Mouse (Mus musculus) midbrain, embryonic 14.5 days (tissue): Measurements from ENCODE around the gene Plk3. TPM values are rescaled to one million over a fixed set of nuclear protein-coding genes. Genes with fewer than 3 reads are reported as not detected.

Source experiments
- ATAC-seq: fragments of 200-750 bp; cut with Nextera tagmentation; 2 replicates; pipeline ENCODE4 v1.8.0; 2017; ENCODE audit warnings: moderate number of reproducible peaks, moderate library complexity; ENCODE audit not compliant: low FRiP score, low TSS enrichment
- DNase-seq: peaks from one replicate; pipeline ENCODE4 v3.0.0-alpha.2; 2015
- H3K27ac ChIP-seq: fragments of 300-500 bp; sonication (generic); replicated peaks from 2 replicates; pipeline ENCODE4 v1.5.1; 2014; ENCODE audit warnings: mild to moderate bottlenecking, low read depth, low read length, moderate library complexity
- H3K27me3 ChIP-seq: fragments of 300-500 bp; sonication (generic); 2 replicates; pipeline ENCODE4 v1.6.1; 2014; ENCODE audit warnings: low read length, control low read depth, mixed read lengths; ENCODE audit not compliant: control insufficient read depth, insufficient read depth
- H3K36me3 ChIP-seq: fragments of 300-500 bp; sonication (generic); 2 replicates; pipeline ENCODE4 v1.6.1; 2014; ENCODE audit warnings: low read length, control low read depth; ENCODE audit not compliant: control insufficient read depth, insufficient read depth
- H3K4me1 ChIP-seq: fragments of 300-500 bp; sonication (generic); 2 replicates; pipeline ENCODE4 v1.6.1; 2014; ENCODE audit warnings: mild to moderate bottlenecking, antibody characterized with exemption, low read length, control low read depth; ENCODE audit not compliant: control insufficient read depth, insufficient read depth
- H3K4me2 ChIP-seq: fragments of 300-500 bp; sonication (generic); 2 replicates; pipeline ENCODE4 v1.6.1; 2014; ENCODE audit warnings: mild to moderate bottlenecking, low read length, moderate library complexity
- H3K4me3 ChIP-seq: fragments of 300-500 bp; sonication (generic); replicated peaks from 2 replicates; pipeline ENCODE4 v1.5.1; 2014; ENCODE audit warnings: low read depth, low read length
- H3K9ac ChIP-seq: fragments of 300-500 bp; sonication (generic); replicated peaks from 2 replicates; pipeline ENCODE4 v1.6.1; 2014; ENCODE audit warnings: mild to moderate bottlenecking, low read length, moderate library complexity
- H3K9me3 ChIP-seq: fragments of 300-500 bp; sonication (generic); 2 replicates; pipeline ENCODE4 v1.6.1; 2016; ENCODE audit warnings: low read length, control low read depth, mixed read lengths; ENCODE audit not compliant: control insufficient read depth
- WGBS: fragments of 180-500 bp; shearing (Covaris S2); extraction: QIAGEN DNeasy Blood & Tissue Kit; methylation state at CpG from one replicate; pipeline ENCODE4 v1.1.7; 2014; 5-methylcytosine and 5-hydroxymethylcytosine counted together
- microRNA-seq: library from miRNA; unstranded; fragments of <30 nt; microRNA quantifications from one replicate; pipeline ENCODE4, GENCODE M21; 2016
- polyA plus RNA-seq: library from polyadenylated mRNA; unstranded; fragments of >200 nt; fragmentation: Nextera tagmentation; extraction: Ambion mirVana; gene quantifications from 2 replicates; pipeline ENCODE4 v1.2.1, GENCODE M21; 2014

Plk3 gene
- polyA plus RNA-seq, 1 experiment from 2014 or later: 17.5 TPM

GRCm38 (mm10) chr4:117087948-117088640 lies 45.7 kb downstream of the Plk3 start:
- ATAC-seq: no peak
- DNase-seq: no peak
- WGBS: 80% methylated on average over 7 of the region's 7 CpGs
- no peak overlapping the region for H3K4me2 ChIP-seq
- H3K36me3 ChIP-seq: peaks cover 19% of the 10 kb centered on the region
- H3K4me3 ChIP-seq: no peak overlapping the region
- no peaks in the 10 kb centered on the region for H3K27me3 ChIP-seq
- H3K27ac ChIP-seq: no peak overlapping the region
- H3K9ac ChIP-seq: no peak overlapping the region
- no peaks in the 10 kb centered on the region for H3K9me3 ChIP-seq
- H3K4me1 ChIP-seq: no peaks in the 10 kb centered on the region

Small RNAs within 50 kb of the gene (microRNA-seq; reads per million reads assigned to microRNA genes)
- gene Gm22398: not detected

Other genes starting within 250 kb of the Plk3 start
- gene Urod, start 139.6 kb downstream of the Plk3 start, polyA plus RNA-seq: 48.6 and 54.8 TPM in 2 replicates
- gene Hectd3, start 138.6 kb downstream of the Plk3 start, polyA plus RNA-seq: 17.2 and 18.6 TPM in 2 replicates
- gene Eif2b3, start 114.6 kb downstream of the Plk3 start, polyA plus RNA-seq: 49.7 and 52.0 TPM in 2 replicates
- 4.0 and 4.5 TPM in 2 replicates for gene Ptch2, start 37.9 kb downstream of the Plk3 start, polyA plus RNA-seq
- 3.2 and 3.4 TPM in 2 replicates for gene Btbd19, start 8.2 kb downstream of the Plk3 start, polyA plus RNA-seq
- gene Tctex1d4, start 7.2 kb downstream of the Plk3 start, polyA plus RNA-seq: not detected in 2 replicates
- 599 and 678 TPM in 2 replicates for gene Rps8, start 22.3 kb upstream of the Plk3 start, polyA plus RNA-seq
- gene Kif2c, start 48.7 kb upstream of the Plk3 start, polyA plus RNA-seq: 7.2 and 16.0 TPM in 2 replicates
- gene Tmem53, start 118.0 kb upstream of the Plk3 start, polyA plus RNA-seq: 9.1 and 12.2 TPM in 2 replicates
- 0.54 and 0.73 TPM in 2 replicates for gene Armh1, start 118.2 kb upstream of the Plk3 start, polyA plus RNA-seq